Mouse (Mus musculus) lung, adult 2 months (tissue): ENCODE results near the gene Exoc6b. TPM values are rescaled to one million over a fixed set of nuclear protein-coding genes. Genes with fewer than 3 reads are reported as not detected.
"Not testable (repeated sequence)": the region's sequence is repeated elsewhere in the genome, so short reads cannot be mapped to it uniquely, and the experiment has no call there.

ENCODE experiments used
- DNase-seq: peaks from one replicate; pipeline ENCODE4 v3.0.0; 2022
- H3K4me1 ChIP-seq: fragments of 200-500 bp; 2 replicates; pipeline ENCODE4 v1.6.1; 2011; ENCODE audit warnings: low read length; ENCODE audit not compliant: control insufficient read depth, insufficient read depth
- H3K4me3 ChIP-seq: fragments of 200-500 bp; replicated peaks from 2 replicates; pipeline ENCODE3; 2011; ENCODE audit warnings: low read depth, mild to moderate bottlenecking, control low read depth, low read length; ENCODE audit errors: extremely low read depth
- CTCF ChIP-seq: fragments of 200-500 bp; IDR thresholded peaks from 2 replicates; pipeline ENCODE4 v1.5.1; 2011; ENCODE audit warnings: mild to moderate bottlenecking, low read length, control low read depth; ENCODE audit not compliant: insufficient read depth
- POLR2A ChIP-seq: fragments of 200-500 bp; IDR thresholded peaks from 2 replicates; pipeline ENCODE4 v1.6.1; 2011; ENCODE audit warnings: low read depth, mild to moderate bottlenecking, control low read depth, low read length, borderline replicate concordance; ENCODE audit errors: extremely low read depth
- WGBS: fragments of 180-500 bp; shearing (Covaris S2); methylation state at CpG from one replicate; pipeline ENCODE4 v1.1.7; 2018; 5-methylcytosine and 5-hydroxymethylcytosine counted together
- polyA plus RNA-seq: library from polyadenylated mRNA; depleted of rRNA; stranded (reverse); fragments of >200 nt; gene quantifications from 2 replicates; pipeline ENCODE4 v1.2.3, GENCODE M21; 2012; rRNA removed

The Exoc6b gene
- polyA plus RNA-seq = 8.7 and 14.3 TPM in 2 replicates

DNA sequence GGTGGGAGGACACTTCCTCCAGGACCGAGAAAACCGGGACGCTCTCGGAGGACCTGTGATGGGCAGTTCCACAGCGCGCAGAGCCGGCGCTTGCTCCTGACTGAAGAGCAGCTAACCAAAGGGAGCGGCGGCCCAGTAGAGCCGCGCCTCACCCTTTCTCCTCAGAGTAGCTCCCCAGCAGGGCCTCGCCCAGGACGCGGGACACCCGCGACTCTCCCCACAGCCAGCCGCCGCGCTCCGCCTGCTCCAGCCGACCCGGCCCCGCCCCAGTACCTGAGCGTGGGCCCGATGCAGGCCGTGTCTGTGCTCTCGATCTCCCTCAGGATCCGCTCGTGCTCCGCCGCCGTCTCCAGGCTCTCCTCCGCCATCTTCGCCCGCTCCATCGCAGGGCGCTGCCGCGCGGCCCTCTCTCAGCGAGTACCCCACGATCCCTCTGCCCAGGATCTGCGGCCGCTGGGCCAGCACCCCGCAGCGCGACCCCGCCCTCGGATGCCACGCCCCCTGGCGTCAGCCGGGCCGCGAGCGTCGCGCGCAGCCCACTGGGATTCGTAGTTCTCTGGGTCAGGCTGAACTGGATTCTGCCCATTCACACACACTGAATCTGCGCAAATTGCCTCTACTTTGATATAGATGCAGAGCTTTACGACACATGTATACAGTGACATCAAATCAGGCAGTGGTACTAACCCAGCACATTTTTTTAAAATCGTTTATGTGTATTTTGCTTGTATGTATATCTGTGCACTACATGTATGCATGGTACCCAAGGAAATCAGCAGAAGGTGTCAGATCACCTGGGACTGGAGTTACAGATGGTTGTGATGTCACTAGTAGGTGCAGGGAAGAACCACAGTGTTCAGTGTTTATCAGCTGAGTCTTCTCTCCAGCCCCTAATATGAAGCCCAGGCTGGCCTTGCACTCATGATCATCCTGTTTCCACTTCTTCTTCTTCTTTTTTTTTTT lies at the start of gene Exoc6b:
Gene Exoc6b, minus strand, starts transcription at position 491 of the 963 bp plus-strand sequence.
- peaks cover 3% of the 10 kb centered on the region for H3K4me1 ChIP-seq
- TF ChIP-seq POLR2A (peak; percentile 81; the same call in 1 of the 2 replicates), CTCF (no peak)
- peak within 1 kb of the TSS; percentile 97 for H3K4me3 ChIP-seq
- peak; percentile 92 for DNase-seq
- under 1% methylated on average over 63 of the region's 63 CpGs for WGBS

DNA sequence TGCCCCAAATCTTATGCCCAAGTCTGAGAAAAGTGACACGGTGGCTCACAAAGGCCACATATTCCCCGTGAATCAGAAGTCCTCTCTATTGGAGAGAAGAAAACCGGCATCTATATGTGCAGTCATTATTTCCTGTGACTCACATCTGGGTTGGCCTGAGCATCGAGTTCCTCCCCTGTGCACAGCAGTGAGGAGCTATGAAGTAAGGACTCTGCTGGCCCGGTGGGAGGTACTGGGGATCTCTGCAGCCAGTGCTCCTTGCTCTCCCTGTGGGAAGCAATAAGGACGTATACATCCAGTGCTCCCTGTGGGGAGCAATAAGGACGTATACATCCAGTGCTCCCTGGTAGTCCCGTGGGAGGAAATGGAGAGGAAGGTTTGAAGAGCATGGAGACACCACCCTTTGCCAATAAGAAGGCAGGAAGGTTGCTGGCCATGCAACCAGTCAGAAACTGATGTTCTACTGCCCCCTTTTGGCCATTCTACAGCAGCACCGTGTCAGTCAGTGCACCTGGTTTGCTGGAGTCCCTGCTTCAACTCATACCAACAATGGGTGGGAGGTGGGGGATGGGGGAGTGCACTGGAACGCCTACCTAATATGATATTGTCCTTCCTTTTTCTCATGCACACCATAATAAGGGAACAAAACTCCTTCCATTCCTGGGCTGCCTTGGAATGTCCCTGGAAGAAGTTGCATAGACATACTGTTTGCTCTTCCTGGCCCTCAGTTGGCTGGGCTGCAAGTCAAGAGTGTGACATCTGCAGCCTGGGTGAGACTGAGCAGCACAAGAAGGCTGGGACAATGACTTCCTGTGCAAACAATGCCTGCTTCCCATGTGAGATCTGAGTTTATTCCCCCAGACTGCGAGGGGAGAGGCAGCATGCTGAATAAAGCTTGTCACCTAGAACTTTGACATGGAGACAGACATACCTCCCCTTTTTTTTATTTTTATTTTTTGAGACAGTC lies 48.5 kb upstream of the Exoc6b start:
- TF ChIP-seq CTCF = peak; percentile 79
- 20% methylated on average over 11 of the region's 11 CpGs for WGBS
- DNase-seq, H3K4me1 ChIP-seq, H3K4me3 ChIP-seq: not testable (repeated sequence)

DNA sequence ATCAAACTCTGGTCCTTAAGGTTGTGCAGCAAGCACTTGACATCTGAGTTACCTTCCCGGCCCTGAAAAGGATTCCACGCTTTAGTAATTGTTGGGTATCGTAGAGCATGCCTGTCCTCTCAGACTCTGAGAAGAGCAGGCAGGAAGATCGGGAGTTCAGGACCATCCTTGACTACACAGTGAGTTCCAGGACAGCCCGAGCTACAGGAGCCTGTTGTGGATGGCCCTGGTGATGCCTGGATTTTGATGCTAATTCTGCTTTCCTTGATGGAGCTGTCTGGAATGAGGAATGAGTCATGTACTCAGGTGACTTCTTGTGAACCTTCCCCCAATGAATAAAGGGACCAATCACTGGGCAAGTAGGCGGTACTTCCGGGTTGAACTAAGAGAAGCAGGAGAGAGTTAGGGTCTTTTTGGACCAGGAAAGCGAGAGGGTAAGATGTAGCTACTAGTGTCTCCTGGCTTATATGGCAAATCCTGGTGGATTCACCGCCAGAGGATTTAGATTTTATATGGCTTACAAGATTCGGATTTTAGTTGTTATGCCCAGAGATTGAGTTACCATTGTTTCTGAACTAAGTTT lies 35.8 kb upstream of the Exoc6b start:
- H3K4me3 ChIP-seq = no peak overlapping the region
- 85% methylated on average over 10 of the region's 10 CpGs for WGBS
- H3K4me1 ChIP-seq = no peaks in the 10 kb centered on the region
- no peak for DNase-seq
- TF ChIP-seq CTCF (no peak), POLR2A (no peak)

DNA sequence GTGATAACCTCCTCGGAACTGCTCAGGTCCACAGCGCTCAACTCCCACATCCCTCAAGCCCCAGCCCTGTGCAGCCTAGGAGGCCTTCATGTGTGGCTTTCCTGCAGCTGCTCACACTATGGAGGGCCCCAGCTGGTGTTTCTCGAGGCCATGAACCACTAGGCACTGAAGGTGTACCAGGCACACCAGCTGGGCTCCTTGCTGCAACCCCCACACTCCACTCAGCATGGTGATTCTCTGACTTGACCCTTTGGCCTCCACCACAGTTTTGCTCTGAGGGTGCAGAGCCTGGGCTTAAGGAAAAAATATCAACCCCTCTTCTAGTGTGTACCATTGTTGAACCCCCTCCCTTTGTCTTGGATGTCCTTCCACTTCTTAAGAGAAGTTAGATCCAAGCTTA lies 34.0 kb upstream of the Exoc6b start:
- H3K4me3 ChIP-seq = no peak overlapping the region
- no peak for TF ChIP-seq CTCF
- TF ChIP-seq POLR2A = no peak
- H3K4me1 ChIP-seq = no peaks in the 10 kb centered on the region
- DNase-seq = no peak
- 90% methylated on average over 3 of the region's 3 CpGs for WGBS

DNA sequence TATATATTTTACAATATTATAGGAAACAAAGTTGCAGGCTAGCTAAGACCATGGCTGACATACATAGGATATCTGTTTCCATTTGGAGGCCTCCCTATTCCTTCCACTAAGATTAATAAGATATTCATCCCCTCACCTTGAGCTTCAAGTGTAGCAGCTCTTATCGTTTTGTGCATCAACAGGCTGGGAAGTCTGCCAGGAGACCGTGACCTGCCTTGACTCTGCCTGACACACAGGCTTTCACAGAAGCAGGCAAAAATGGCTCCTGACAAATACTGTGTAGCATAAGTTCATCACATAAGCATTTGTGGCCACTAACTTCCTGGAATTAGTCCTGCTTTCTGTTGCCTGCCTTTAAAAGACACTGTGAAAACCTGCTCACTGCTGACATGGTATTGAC lies 27.1 kb upstream of the Exoc6b start:
- no peak for DNase-seq
- Histone ChIP-seq H3K4me1 (no peaks in the 10 kb centered on the region), H3K4me3 (no peak overlapping the region)
- WGBS = 34% methylated on average over 2 of the region's 2 CpGs
- TF ChIP-seq CTCF (no peak), POLR2A (no peak)

DNA sequence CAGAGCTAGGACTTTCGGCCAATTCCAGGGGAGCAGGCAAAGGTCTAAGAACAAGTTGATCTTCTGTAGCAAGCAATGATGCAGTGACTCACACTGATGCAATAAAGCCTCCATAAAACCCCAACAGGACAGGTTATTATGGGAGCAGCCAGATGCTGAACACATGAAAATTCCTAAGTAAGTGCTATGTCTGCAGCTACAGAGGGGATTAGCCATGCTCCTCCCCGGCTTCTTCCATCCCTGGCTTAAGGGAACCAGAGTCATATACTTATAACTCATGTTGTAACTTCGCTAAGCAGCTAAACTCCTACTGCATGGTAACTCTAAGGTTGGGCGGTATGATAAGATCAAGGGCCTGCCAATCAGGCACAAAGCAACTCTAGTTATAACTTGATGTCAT lies 18.1 kb upstream of the Exoc6b start:
- DNase-seq = no peak
- no peak for TF ChIP-seq POLR2A
- no peak for TF ChIP-seq CTCF
- H3K4me3 ChIP-seq = no peak overlapping the region
- H3K4me1 ChIP-seq = no peaks in the 10 kb centered on the region
- WGBS = 85% methylated on average over 4 of the region's 4 CpGs

DNA sequence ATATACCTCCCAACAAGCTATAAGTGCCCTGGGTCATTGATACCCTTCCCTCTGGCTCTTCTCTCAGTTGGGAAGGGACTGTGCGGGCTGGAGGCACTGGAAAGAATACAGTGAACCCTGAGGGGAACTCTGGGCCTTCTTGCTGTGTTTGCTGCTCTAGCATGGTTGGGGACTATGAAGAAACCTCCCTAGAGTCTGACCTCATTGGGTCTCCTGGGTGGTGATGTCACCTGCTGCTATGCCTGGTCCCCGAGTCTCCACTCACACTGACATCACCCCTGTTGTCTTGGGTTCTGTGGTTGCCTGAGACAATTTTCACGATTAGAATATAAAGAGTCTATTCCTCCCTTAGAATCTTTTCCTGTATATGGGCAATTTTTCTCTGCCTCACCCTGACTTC lies 17.3 kb upstream of the Exoc6b start:
- no peak for DNase-seq
- H3K4me1 ChIP-seq = no peaks in the 10 kb centered on the region
- H3K4me3 ChIP-seq = no peak overlapping the region
- WGBS = 62% methylated on average over 3 of the region's 3 CpGs
- TF ChIP-seq POLR2A (no peak), CTCF (no peak)

DNA sequence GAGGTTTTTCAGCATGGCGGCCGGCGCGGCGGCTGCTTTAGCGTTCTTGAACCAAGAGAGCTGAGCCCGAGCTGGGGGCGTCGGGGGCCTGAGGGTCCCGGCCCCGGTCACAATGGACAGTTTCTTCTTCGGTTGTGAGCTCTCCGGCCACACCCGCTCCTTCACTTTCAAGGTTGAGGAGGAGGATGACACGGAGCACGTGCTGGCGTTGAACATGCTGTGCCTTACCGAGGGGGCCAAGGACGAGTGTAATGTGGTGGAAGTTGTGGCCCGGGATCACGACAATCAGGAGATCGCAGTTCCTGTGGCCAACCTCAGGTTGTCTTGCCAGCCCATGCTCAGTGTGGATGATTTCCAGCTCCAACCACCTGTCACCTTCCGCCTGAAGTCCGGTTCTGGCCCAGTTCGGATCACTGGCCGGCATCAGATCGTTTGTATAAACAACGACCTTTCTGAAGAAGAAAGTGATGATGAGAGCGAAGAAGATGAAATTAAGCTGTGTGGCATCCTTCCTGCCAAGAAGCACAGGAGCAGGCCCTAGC lies 6.9 kb upstream of the Exoc6b start:
- not testable (repeated sequence) for DNase-seq, H3K4me1 ChIP-seq, H3K4me3 ChIP-seq
- 87% methylated on average over 29 of the region's 29 CpGs for WGBS

DNA sequence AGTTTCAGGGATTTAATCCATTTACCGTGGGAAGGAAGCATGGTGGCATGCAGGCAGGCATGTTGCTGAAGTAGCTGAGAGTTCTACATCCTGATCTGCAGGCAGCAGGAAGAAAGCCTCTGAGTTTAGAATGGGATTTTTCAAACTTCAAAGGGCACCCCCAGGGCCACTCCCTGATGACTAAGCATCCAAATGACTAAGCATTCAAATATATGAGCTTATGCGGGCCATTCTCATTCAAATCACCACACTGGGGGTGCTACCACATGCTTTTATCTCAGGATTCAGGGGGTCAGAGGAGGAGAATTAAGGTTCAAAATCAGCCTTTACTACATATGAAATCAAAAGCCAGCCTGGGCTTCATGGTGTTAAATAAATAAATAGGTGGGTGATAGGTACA lies 5.7 kb upstream of the Exoc6b start:
- Histone ChIP-seq H3K4me3 (no peak overlapping the region), H3K4me1 (no peaks in the 10 kb centered on the region)
- WGBS = 14% methylated on average over 2 of the region's 2 CpGs
- DNase-seq = no peak
- no peak for TF ChIP-seq CTCF
